Mouse (Mus musculus): ENCODE results near the gene Rnase2b.
A peak's percentile ranks its signal among the peaks of the same experiment; 100 is the strongest.
"Not testable (repeated sequence)": the region's sequence is repeated elsewhere in the genome, so short reads cannot be mapped to it uniquely, and the experiment has no call there.

The Rnase2b gene

GRCm38 (mm10) chr14:51152249-51152870 is 9.7 kb upstream of the Rnase2b start:
- no peak for DNase-seq (ENCODE audit: low spot score in 2 of 2)

- no peak for DNase-seq (ENCODE audit: low spot score in 2 of 2)
These were observed 5.9 kb upstream of the Rnase2b start for GRCm38 (mm10) chr14:51156056-51156735.

- DNase-seq (ENCODE audit: low spot score in 2 of 2): no peak
These were observed 5.4 kb upstream of the Rnase2b start for GRCm38 (mm10) chr14:51156736-51157068.

DNA sequence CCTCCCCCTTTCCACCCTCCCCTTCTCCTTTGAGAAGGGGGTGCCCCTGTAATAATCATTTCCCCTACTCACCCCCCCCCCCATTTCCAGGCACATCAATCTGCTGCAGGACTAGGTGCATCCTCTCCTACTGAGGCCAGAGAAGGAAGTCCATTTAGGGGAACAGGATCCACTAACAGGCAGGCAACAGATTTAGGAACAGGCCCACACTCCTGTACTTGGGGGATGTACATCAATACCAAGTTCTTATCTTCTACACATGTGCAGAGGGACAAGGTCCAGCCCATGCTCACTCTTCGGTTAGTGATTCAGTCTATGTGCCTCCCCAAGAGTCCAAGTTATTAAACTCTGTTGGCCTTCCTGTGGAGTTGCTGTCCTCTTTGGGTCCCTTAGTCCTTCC is 5.0 kb upstream of the Rnase2b start:
- no peak for DNase-seq (ENCODE audit: low spot score in 2 of 2)

GRCm38 (mm10) chr14:51163323-51163722 is 1.3 kb downstream of the Rnase2b start:
- DNase-seq (ENCODE audit: low spot score in 2 of 2): not testable (repeated sequence)

DNA sequence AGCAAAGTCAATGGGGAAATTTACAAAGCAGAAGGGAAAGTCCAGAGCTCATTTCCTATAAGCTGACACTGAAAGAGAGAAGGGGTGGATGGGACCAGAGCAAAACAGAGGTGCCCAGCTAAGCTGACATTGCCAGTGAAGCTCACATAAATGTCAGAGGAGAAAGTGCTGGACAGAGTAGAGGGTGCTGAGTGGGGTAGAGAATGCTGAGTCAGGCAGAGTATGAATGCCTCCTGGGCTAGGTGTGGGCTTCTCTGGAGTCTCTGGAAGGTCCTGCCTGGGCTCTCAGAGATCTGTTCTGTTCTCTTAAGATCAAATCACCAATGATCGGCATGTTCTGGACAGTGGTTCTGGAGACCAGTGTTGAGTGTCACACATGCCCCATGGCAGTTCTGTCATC is 3.4 kb downstream of the Rnase2b start:
- DNase-seq (ENCODE audit: low spot score in 2 of 2): no peak

- no peak for DNase-seq (ENCODE audit: low spot score in 2 of 2)
These were observed 4.0 kb downstream of the Rnase2b start for GRCm38 (mm10) chr14:51166068-51166467.

- peak; percentile 15 to 26 for DNase-seq (ENCODE audit: low spot score in 2 of 2)
These were observed 10.2 kb downstream of the Rnase2b start for GRCm38 (mm10) chr14:51172095-51172865.

DNA sequence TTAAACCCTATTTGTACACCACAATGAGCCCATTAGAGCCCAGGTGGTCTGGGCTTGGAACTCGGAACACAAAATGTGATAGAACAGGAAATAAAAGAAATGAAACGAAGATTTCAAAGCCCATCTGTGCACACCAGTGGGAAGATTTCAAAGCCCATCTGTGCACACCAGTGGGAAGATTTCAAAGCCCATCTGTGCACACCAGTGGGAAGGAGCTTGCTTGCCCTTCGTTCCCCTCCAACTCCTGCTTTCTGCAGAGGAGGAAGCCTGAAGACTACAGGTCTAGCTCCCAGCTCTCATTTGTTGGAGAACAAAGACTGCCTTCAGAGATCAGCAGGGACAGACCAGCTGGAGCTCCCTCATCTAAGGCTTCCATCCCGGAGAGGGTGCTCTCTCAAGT is 10.9 kb downstream of the Rnase2b start:
- DNase-seq (ENCODE audit: low spot score in 2 of 2): peak; percentile 7 to 9

DNA sequence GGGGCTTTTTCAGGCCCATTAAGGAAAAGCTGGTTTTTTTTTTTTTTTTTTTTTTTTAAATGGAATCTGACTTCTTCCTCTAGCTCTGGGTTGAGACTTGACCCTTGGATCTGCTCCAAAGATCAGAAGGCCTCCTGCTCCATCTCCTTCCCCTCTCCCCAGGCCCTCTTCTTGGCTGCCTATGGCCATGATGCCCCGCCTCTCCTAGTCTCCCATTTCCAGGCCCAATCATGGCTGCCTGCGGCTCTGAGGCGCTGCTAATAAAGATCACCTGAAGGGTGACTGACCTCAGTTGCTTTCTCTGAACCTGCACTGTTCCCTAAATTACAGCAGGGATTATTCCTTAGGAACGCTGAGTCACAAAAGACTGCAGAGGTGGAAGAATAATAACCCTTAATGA is 11.8 kb downstream of the Rnase2b start:
- no peak for DNase-seq (ENCODE audit: low spot score in 2 of 2)

DNA sequence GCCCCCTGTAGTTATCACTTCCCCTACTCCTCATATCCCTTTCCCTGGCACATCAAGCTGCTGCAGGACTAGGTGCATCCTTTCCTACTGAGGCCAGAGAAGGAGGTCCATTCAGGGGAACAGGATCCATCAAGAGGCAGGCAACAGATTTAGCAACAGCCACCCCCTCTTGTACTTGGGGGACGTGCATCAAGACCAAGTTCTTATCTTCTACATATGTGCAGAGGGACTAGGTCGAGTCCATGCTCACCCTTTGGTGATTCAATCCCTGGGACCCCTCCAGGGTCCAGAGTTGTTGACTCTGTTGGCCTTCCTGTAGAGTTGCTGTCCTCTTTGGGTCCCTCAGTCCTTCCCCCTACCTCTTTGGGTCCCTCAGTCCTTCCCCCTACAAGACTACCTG is 19.0 kb downstream of the Rnase2b start:
- DNase-seq (ENCODE audit: low spot score in 2 of 2): not testable (repeated sequence)

GRCm38 (mm10) chr14:51195681-51196080 is 33.6 kb downstream of the Rnase2b start:
- no peak for DNase-seq (ENCODE audit: low spot score in 2 of 2)

DNA sequence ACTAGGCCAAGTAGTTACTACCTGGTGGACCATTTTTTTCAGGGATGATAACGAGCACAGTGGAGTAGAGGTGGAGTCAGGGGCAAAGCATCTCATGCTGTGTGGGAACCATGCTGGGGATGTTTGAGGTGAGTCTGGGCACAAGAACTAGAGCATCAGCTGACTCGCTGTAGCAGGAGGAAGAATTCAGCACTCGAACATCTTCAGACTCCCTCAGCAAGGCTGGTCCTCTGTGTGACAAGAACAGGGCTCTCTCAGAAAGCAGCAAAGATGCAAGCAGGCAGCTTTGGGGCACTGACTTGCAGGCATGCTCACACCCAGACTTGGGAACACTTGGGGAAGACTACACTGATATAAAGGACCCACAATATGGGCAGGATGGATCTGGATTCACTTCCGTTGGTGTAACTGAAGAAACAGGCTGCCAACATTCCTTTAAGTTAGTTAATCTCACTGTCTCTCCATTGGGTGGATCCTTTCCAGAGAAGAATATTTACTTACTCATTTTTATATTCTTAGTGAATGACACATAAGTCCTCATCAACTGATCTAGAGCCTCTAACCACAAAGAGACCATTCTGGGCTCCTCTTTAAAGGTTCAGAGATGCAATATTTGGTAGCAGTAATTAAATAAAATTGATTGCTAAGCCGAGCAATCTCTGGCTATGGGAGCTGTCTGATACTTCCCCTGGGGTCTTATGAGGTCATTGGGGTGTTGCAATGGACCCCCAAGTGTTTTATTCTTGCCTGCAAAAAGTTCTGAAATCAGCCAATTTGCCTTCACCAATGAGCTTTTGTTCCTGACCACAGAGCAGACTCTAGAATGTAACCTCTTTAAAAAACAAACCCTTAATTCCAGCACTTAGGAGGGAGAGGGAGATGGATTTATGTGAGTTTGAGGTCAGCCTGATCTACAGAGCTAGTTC is 37.3 kb downstream of the Rnase2b start, which contains the start of gene Ang2:
Ang2 (minus strand) TSS at position 51 of the 926 bp plus-strand sequence.
- DNase-seq (ENCODE audit: low spot score in 2 of 2): no peak

DNA sequence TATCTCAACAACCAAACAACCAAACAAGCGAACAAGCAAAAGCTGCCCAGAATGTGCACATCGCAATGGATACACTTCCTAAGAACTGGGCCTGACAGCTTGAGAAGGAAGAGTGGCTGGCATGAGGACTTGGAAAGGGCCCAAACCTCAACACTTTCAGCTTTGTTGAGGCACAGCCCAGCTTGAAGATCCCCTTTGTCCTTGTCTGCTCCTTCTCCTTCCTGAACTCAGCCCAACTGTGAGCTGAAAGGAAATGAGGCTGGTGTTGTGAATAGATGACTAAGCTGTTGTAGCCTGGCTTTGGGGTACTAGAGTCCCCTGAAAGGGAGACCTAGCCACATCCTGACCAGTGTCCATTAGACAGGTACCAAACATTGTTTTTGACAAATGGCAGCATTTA is 38.0 kb downstream of the Rnase2b start:
- DNase-seq (ENCODE audit: low spot score in 2 of 2): peak in 1 of 2 experiments; percentile 6

GRCm38 (mm10) chr14:51200466-51200865 is 38.4 kb downstream of the Rnase2b start:
- no peak for DNase-seq (ENCODE audit: low spot score in 2 of 2)

DNA sequence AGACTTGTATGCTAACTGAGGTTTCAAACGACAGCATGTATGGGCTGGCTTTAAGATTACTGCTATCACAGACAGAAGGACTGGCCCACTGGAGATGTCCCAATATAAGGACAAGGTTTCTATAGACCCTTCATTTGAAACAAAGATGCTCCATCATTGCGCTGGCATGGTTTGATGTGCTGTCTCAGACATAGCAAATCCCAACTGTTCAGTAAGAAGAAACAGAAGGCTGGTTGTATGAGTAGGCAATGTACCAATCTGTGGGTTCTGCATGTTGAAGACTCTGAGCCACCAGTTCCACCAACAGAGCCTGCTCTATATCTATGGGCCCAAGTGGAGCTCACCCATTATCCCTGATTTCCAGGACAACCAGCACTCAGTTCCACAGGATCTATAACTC is 41.1 kb downstream of the Rnase2b start, which contains the start of gene Ear14:
Ear14 (plus strand) TSS at position 277 of the 400 bp plus-strand sequence.
- no peak for DNase-seq (ENCODE audit: low spot score in 2 of 2)

Measured in right cerebral cortex, adult 2 months (tissue).